Mouse (Mus musculus) kidney, postnatal 14 days (tissue): ENCODE results near the gene Pcdh9.

Experiments
- DNase-seq: peaks from one replicate; pipeline ENCODE4 v3.0.0; 2022; ENCODE audit warnings: mixed read lengths

The Pcdh9 gene

DNA sequence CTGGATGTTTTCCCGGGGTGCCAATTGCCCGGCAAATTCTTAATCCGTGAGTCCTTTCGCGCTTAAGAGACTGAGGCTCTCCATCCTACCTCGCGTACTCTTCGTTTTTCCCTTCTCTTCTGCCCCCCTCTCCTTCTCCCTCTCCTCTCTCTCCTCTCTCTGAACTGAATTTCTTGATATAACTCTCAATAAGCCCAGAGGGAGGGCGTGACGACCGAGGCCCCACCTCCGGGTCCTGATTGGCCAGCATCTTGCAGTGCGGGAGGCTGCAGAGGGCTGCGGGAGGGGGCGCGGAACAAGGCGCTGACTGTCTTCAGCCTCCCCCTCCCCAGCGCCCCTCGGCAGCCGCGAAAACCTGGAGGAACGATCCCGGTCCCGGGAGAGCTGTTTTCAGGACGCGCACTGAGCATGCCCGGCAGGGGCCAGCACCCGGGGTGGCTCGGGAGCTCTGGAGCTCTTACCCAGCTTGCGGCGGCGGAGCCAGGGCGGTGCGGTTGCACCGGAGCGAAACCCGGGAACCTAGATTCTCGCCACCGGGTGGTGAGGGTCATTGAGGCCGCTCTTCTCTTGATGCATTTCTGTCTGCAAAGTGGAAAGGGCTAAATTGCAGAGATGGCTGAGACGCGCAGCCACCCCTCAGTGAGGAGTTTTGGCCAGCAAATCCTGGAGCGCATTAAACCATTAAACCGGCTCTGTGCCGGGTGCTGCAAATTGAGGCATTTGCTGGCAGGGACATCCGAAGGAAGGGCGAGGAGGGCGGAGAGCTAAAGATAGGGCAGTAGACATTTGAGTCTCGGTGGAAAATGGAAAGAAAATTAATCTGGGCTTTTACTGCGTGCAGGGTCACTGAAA, at the start of gene Pcdh9:
TSS of gene Pcdh9 (minus strand) at position 161 of the 852 bp plus-strand sequence.
- DNase-seq: peak; percentile 84

DNA sequence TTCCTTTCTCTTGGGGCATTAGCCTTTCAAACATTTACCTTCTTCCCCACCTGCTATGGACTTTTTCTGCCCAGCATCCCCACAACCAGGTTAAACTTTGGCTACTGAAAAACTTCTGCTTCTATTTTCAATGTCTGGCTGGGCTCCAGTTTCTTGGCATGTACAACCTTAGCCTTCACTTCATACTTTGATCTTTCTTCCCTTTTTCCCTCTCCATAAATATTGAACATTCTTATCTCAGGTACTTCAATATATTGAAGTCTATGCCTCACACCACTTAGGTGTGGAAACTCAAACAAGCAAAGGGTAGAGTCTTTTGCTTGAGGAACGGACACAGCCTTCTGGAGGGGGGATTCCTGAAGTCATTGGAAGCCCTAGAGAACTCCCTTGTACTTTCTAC, 16.4 kb upstream of the Pcdh9 start:
- DNase-seq: no peak

DNA sequence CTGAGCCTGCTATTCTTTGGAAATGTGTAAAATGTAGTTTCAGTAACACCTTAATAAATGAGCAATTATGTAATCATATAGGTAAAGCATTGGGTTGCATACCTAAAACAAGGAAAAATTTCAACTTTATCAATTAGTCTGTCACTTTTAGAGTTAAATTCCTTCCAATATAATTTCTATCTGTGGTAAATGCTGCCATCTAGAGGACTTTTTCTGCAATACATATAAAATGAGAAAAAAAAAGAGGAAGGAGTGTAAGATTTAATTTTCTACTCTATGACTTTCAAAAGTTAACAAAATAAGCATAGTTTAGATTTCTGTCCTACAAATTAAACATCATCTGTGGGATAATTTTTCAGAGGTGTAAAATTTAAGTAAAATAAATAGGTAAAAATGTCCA, 8.1 kb upstream of the Pcdh9 start:
- DNase-seq: no peak

DNA sequence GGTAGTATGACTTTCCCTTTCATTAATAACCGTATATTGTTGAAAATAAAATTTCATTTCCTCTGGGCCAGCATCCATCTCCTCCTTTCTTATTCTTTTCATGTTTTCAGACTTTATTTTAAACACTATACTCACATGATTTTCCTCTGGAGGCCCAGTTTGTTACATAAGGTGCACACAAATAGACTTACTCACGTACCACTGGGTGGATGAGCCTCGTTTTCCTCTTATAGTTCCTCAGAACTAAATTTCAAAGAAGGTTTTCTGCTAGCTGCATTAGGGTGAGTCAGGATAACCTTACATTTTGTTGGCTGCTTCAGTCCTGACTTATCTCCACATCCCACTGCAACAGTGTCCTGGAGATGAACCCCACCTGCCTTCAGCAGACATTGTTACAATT, 4.7 kb upstream of the Pcdh9 start:
- DNase-seq: no peak

DNA sequence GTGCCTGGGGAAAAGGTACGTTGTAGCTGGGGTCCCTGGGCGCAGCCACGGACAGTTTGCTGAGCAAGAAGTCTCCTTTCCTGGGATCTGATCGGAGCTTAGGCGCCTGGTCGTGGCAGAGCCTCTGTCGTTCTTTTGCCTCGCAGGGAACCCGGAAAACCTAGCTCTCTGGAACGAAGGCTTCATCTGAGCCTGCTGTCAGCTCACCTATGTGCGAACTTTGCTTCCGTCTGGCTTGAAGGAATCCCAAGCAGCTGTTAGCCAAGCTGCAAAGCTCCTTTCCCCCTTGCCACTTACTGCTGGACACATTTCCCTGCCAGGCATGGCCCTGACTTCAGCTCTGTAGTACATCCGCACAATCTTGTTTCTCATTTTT, 880 bp upstream of the Pcdh9 start:
- peak; percentile 3 for DNase-seq

DNA sequence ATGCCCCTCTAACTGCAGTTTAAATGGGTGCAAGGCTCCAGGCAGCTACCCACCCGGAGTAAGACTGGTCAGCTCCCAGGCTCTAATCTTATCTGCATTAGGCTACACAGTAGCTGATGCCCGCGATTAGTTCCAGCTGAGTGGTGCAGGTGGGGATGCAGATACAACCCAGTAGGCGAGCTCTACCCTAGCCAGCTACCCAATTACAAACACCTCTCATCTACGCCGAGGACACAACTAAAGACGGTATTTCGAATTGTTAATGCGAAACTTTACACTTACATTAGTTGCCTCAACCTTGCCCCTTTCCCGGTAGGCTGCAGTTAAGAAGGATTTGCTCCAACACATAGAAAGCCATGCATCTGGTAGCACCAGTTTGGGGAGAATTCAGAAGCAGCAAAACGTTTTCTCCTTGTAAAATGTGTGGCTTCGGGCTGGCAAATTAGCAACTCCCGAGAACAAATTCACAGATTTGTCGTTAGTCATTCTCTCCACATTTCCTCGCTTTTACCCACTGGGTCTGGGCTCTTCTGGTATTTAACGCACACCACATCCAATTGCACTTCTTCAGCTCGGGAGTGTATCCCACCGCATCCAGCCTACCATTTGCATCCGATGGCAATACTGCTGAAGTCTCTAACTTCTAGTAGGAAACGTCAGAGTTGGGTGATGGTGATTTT, 500 bp downstream of the Pcdh9 start:
- DNase-seq: no peak

DNA sequence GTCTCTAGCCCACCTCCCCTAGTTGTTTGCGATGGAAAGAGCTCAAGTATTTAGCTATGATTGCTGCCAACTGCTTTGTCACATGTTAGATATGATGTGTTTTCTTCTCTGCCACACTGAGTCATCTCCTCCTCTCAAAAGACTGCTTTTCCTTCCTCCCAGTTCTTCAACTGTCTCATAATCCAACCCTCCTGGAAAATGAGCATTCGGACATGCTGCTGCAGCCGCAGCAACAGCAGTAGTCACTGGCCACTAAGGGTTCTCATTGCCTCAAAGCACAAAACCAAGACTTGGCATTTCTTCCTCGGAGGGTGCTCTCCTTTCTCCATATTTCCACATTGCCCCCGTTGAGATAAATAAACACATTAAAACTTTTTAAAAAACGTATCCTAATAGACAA, 1.2 kb downstream of the Pcdh9 start:
- no peak for DNase-seq

DNA sequence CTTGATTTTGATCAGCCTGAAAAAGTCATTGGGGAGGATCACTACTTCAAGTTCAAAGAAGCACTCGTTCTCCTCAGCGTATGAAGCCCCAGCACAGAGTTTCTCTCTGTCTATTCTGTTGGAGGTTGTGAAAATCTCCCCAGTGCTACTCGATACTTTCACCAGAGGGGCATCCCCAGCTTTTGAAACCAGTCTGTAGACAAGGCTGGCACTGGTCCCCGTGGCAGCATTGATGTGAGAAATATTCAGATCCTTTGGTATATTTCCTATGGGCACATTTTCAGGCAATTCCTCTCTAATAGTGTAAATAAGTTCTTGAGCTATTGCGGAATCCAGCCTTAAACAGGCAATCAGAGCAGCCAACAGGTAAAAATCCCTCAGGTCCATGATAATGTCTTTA, 2.1 kb downstream of the Pcdh9 start:
- DNase-seq: no peak

DNA sequence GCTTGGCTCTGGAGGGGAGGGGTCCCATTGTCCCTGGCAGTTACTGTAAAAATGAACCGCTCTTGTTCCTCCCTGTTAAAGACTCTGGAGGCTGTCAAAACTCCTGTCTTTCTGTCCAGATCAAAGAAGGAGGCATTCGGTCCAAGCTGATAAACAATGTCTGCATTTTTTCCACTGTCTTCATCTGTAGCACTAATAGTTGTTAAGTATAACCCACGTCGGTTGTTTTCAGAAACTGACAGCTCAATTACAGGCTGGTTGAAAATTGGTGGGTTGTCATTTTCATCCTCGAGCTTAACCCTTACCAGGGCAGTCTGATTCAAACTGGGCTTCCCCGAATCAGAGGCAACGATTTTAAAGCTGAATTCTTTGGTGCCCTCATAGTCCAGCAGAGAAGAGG, 3.4 kb downstream of the Pcdh9 start:
- DNase-seq: no peak

DNA sequence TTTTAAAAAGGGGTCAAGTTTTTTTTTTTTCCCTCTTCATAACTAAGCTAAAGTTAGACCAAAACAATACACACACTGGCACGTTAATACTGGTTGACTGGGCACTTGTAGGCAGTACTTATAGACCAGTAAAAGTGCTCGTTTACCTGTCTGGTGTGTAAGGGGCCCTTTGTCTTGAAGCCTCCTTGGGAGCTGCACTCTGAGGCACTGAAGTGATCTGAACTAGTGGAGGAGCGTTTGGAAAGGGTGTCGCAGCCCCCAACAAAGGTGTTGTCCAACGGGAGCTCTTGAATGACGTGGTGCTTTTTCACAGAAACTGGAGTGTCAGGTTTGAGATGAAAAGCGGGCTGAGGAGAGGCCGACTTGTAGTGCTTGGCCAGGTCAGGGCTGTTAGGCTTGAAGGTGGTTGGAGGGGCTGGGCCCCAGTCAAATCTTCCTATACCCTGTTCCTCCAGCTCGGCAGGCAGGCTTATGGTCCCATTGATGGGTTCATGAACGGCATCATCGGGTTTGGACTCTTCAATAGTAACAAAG, 4.9 kb downstream of the Pcdh9 start:
- DNase-seq: no peak

DNA sequence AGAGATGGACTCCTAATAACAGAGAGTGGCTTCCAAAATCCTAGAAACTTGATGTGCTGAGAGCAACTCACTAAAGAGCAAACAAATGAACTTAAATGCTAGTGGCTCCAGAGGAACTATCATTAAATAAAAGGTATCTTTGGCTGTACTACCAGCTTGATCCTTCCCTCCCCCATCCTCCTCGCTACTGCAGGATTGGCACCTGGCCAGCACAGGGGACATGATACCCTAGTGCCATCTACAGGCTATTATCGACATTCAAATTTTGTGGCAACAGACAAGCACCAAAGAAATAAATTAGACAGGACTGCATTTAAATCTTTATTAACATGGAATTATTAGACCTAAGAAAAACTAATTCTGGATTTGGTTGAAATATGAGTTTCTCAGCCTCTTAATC, 6.0 kb downstream of the Pcdh9 start:
- DNase-seq: peak; percentile 50

DNA sequence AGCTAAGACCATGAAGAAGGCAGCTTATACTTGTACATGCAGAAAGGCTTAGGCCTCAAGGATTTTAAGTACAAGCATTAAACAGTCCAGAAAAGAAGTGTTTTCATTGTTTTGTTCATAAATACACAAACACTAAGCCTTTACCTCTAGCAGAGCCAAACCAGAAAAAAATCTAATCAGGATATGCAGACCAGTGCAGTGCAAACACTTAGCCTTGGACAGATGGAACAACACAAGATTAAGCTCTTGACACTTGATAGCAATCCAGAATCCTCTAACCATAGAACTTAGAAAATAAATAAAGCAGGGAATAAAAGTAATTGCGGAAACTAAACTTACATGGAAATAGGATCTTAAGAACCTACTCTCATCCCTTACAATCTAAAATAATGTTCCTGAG, 10.4 kb downstream of the Pcdh9 start:
- DNase-seq: no peak

DNA sequence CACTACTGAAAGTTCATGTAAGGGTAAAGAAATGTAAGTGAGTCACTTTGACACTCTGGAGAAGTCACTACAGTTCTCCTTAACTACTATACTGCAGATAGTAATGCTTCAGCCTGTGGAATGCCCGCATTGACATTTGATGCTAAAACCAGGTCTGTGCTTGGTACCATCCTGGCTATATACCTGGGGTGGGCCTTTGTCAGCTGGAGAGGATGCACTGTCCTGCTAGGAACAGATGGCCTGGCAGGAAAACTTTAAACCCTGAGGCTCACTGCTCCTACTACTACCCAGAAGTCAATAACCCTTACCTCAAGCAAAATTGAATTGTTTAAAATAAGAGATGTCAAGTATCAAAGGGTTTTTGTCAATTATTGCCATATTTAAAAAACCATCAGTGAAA, 14.5 kb downstream of the Pcdh9 start:
- no peak for DNase-seq

DNA sequence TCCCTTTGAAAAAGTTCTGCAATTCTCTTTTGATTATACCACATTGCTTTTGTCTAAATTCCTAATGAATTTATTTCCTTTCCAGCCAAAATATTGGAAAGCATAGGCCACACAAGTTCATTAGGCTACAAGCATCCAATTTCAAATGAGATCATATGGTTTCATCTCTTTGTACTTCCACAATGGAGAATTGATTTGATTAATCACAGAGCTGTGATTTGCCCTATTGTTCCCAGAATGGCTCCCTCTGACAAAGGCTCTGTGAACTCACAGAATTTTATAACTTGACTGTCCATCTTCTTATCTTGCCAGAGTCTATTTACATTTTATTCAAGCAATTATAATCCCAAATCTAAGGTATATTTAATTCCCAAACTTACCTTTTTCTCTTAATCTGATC, 22.3 kb downstream of the Pcdh9 start:
- no peak for DNase-seq

DNA sequence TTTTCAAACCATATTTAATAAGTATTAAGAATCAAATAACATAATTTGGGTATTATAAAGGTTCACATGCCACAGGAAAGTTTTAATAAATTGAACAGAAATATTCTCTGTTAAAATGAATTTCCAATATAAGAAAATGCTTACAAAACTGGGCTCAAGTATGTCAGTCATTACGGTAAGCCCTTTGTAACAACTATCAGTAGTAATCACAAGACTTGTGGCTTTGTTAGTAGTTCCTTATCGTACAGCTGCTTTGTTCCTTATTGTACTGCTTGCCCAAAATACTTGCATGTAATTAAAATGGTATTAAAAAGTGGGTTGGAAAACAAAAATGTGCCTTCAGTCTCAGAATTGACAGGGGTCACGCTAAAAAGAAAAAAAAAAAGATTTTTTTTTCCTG, 32.4 kb downstream of the Pcdh9 start:
- no peak for DNase-seq

DNA sequence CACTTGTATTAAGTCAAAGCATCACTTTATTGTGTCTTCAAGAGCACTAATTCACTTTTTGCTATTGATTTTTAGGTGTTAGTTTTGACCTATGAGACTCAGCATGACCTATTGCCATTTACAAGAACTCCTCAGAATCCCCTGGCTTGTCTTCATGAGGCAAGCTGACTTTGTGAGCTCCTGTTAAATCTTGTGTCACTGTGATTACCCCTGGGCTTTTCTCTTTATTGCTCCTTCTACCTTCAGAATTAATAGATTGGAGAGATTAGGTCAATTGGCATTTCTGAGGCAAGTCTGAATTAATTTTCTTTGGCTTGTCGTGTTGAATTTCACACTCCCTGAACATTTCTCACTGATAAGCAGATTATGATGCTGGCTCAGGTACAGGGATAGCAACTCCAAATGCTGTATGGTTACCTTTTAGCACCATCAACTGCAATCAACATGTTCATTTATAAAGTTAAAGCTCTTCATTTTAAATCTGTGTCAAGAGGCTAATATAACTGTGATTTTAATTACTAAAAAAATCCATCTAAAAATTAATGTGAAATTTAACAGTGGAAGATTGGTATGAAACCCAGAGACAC, 44.3 kb downstream of the Pcdh9 start:
- DNase-seq: no peak

DNA sequence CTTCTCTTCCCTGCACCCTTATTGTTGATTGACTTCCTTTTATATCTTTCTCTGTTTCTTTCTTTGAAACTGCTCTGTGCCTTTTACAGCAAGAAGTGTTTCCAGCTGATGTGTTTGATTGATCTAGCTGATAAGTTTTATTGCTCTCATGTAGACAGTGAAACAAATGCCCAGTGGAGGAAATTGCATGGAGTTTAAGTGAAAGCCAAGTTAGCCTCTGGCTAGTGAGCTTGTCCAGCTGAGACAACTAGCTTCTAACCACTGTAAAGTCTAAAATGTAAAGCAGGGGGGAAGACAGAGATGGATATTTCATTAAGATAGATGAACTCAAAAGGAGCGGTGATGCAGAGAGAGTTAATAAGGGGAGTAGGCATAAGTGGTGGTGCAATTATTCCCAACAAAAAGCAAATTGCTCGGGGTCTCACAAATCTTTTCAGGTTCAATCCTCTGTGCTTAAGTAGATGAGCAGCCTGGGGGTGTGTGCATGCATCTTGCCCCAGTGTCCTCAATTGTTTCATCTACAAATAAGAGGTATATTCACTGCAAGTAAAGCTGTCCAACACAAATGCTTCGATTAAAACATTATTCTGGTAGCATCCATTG, 47.7 kb downstream of the Pcdh9 start:
- DNase-seq: no peak

DNA sequence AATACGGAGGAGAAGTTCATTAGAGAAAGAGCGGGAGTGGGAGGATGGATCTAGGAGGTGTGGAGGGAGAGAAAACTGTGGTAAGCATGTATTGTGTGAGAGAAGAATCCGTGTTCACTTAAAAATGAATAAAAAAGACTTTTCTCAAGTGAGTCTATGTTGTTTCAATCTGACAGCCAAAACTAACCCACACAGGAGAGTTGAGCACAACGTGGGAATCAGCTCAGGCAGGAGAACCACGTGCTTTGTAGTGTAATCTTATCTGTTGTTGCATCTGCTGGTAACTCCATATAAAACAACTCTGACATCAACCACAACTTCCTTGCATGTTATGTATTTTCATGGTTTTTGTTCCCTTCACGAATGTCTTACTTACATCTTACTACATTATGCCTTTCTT, 58.0 kb downstream of the Pcdh9 start:
- DNase-seq: no peak

DNA sequence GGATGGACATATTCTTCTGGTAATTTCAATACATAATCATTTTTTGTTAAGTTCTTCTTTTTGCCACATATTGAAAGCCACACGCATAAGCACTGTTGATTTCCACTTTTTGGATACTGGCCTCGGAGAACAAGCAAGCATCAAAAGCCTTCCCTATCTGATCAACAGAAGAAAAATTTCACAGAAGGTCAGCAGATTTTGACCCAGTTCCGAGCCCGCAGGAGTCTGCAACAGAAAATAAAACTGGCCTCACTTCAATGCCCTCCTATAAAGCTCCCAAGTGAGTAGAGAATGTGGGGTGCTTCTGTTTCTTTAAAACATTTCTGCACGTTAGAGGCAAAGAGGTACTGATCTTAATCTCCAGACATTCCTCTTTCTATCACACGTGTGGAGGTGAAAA, 63.3 kb downstream of the Pcdh9 start:
- DNase-seq: no peak

DNA sequence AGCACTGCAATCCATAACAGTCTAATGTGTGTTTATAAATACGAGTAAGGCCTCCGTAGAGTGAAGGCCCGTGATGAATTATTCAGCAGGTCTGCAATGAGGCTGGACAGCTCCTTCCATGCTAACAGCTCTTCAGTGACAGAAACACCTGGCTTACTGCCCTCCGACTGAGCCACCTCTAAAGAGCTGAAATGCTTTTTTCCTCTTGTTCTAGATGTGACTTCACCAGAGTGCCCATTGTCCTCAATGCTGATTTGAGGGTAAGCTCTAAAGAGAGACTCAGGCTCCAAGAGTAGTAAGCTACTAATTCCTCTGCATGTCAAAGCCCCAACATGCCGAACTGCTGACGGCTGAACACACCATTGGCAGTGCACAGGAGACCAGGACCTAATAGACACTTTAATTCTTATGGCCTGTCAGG, 64.4 kb downstream of the Pcdh9 start:
- DNase-seq: no peak

DNA sequence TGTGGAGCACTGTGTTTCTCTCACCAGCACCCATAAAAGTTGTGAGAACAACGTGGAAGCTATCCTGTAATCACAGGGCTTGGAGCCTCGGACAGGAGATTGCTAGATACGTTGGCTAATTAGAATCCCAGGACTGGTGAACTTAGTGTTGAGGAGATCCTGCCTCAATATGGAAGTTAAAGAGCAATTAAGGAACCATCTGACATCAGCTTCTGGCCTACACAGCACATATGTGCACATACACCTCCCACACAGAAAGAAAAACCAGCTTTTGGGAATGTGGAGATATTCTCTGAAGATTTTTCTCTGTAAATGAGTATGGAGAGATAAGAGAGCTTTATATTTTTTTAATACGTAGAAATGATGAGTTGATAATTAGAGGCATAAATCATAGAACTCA, 71.6 kb downstream of the Pcdh9 start:
- DNase-seq: no peak

DNA sequence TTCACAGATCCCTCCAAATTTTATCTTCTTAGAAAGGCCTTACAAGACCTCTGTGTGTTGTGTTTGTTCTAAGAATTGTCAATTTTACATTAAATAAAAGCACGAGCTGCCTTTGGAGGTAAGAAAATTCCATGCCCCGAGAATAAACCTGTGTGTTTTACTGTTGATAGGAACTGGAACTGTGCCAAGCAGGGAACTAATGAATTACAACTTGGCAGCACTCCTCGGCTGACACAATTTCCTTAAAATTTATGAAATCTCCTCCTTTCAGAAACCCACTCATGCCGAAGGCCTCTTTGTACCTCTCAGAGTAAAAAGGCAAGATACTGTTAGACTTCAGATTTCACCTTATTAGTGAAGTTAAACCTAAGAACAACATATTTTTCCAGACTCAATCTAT, 72.9 kb downstream of the Pcdh9 start:
- no peak for DNase-seq

DNA sequence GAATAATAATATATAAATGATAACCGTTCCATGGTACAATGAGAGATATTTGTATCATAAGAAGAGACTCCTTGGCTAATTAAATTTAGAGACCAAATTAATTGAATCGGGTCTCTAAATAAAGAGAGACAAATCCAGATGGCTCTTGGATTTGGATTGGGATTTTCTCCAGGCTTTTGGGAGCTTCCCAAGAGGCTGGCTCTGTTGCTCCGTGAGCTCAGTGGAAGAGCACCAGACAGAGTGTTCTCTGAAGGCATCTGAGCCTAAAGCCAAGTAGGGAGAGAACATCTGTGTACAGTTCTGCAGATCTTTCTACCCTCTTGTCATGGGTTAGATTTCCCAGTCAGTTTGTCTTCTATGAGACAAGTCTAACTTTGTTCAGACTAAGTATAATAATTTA, 95.9 kb downstream of the Pcdh9 start:
- DNase-seq: no peak

DNA sequence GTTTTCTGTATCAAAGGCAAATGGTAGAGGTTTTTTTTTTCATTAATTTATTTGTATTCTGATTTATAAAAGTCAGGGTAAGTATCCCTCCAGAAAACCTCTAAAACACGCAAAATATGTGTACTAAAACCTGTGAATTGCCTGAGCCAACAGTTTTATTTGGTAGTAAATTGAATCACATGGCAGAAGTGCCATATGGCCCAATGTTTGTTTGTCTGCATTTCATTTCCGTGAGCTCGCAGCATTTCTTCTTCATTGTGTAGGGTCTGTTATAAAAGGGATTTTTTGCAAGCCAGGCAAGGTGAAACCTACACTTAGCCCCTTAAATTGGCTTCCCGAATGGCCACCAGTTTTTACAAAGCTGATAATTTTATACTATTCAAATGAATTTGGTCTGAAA, 104.2 kb downstream of the Pcdh9 start:
- no peak for DNase-seq
